Mouse (Mus musculus) neural tube, embryonic 15.5 days (tissue): ENCODE measurements around the gene Tmsb15b1. TPM values are rescaled to one million over a fixed set of nuclear protein-coding genes. Genes with fewer than 3 reads are reported as not detected.
"Not testable (repeated sequence)": the region's sequence is repeated elsewhere in the genome, so short reads cannot be mapped to it uniquely, and the experiment has no call there.

Source experiments
- ATAC-seq: fragments of 200-750 bp; cut with Nextera tagmentation; 2 replicates; pipeline ENCODE4 v1.8.0; 2017; ENCODE audit warnings: mild to moderate bottlenecking, moderate TSS enrichment, moderate library complexity; ENCODE audit not compliant: low FRiP score
- H3K27ac ChIP-seq: fragments of 300-500 bp; sonication (generic); replicated peaks from 2 replicates; pipeline ENCODE4 v1.5.1; 2015; ENCODE audit warnings: mild to moderate bottlenecking, inconsistent platforms
- H3K27me3 ChIP-seq: fragments of 300-500 bp; sonication (generic); replicated peaks from 2 replicates; pipeline ENCODE4 v1.6.1; 2015; ENCODE audit warnings: inconsistent platforms
- H3K36me3 ChIP-seq: fragments of 300-500 bp; sonication (generic); 2 replicates; pipeline ENCODE4 v1.6.1; 2015; ENCODE audit warnings: inconsistent platforms
- H3K4me1 ChIP-seq: fragments of 300-500 bp; sonication (generic); 2 replicates; pipeline ENCODE4 v1.6.1; 2015; ENCODE audit warnings: inconsistent platforms
- H3K4me2 ChIP-seq: fragments of 300-500 bp; sonication (generic); 2 replicates; pipeline ENCODE4 v1.6.1; 2015; ENCODE audit warnings: inconsistent platforms, mild to moderate bottlenecking, moderate library complexity
- H3K4me3 ChIP-seq: fragments of 300-500 bp; sonication (generic); replicated peaks from 2 replicates; pipeline ENCODE4 v1.5.1; 2015; ENCODE audit warnings: mild to moderate bottlenecking, inconsistent platforms
- H3K9ac ChIP-seq: fragments of 300-500 bp; sonication (generic); replicated peaks from 2 replicates; pipeline ENCODE4 v1.6.1; 2015; ENCODE audit warnings: mild to moderate bottlenecking, inconsistent platforms
- H3K9me3 ChIP-seq: fragments of 300-500 bp; sonication (generic); replicated peaks from 2 replicates; pipeline ENCODE4 v1.6.1; 2016; ENCODE audit warnings: inconsistent platforms
- WGBS: fragments of 180-500 bp; shearing (Covaris S2); methylation state at CpG from one replicate; pipeline ENCODE4 v1.1.7; 2015; ENCODE audit warnings: mixed read lengths; 5-methylcytosine and 5-hydroxymethylcytosine counted together
- polyA plus RNA-seq: library from polyadenylated mRNA; unstranded; fragments of >200 nt; fragmentation: Nextera tagmentation; extraction: Ambion mirVana; gene quantifications from 2 replicates; pipeline ENCODE4 v1.2.1, GENCODE M21; 2015

The Tmsb15b1 gene
- polyA plus RNA-seq, 1 experiment from 2014 or later: 33.0 TPM

DNA sequence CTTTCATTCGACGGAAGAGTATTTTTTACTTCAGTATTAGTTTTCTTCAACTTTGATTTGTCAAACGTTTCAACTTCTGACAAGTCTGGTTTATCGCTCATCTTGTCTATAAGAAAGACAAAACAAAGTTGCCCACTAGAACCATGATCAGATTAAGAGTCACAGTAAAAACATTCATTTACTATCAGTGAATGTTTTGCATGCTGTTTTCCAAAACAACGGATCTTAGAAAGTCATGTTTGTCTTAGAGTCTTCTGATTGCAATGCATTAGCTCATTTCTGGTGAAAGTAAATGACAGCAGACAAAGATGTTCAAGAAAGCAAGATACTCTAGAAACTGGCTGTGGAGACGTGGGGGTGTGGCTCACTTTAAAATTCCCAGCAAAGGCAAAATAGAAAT is 1.3 kb downstream of the Tmsb15b1 start, which contains the start of gene Tmsb15b2:
Gene Tmsb15b2 (minus strand): TSS at position 101 of the 400 bp plus-strand sequence.
- not testable (repeated sequence) for H3K9me3 ChIP-seq, H3K27me3 ChIP-seq, ATAC-seq, H3K36me3 ChIP-seq, H3K4me1 ChIP-seq, H3K27ac ChIP-seq
- H3K4me3 ChIP-seq: peak within 1 kb of the TSS; percentile 48
- 88% methylated on average over 6 of the region's 6 CpGs for WGBS
- H3K4me2 ChIP-seq: peak within 1 kb of the TSS; percentile 59
- peak within 1 kb of the TSS; percentile 48 for H3K9ac ChIP-seq

DNA sequence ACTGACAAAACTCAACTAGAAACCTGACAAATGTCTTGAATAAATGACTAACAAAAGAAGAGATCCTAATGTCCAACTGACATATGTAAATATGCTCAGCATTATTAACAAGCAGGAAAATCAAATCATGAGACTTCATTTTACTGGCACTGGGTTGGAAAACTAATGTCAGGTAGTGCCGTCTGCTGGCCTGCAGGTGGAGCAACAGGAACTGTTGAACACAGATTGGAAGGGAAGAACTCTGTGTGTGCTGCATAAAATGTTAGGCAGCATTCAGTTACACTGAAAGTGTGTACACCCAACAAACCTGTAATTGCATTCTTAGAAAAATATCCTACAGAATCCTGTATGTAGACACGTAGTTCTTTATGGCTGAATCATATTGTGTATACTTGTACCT is 17.0 kb downstream of the Tmsb15b1 start:
- no peak overlapping the region for H3K27ac ChIP-seq
- no peaks in the 10 kb centered on the region for H3K9me3 ChIP-seq
- no peak for ATAC-seq
- 34% methylated on average over 2 of the region's 2 CpGs for WGBS
- H3K27me3 ChIP-seq: no peaks in the 10 kb centered on the region
- H3K9ac ChIP-seq: no peak overlapping the region
- no peak overlapping the region for H3K4me3 ChIP-seq
- H3K4me1 ChIP-seq: no peaks in the 10 kb centered on the region
- no peaks in the 10 kb centered on the region for H3K36me3 ChIP-seq
- no peak overlapping the region for H3K4me2 ChIP-seq

DNA sequence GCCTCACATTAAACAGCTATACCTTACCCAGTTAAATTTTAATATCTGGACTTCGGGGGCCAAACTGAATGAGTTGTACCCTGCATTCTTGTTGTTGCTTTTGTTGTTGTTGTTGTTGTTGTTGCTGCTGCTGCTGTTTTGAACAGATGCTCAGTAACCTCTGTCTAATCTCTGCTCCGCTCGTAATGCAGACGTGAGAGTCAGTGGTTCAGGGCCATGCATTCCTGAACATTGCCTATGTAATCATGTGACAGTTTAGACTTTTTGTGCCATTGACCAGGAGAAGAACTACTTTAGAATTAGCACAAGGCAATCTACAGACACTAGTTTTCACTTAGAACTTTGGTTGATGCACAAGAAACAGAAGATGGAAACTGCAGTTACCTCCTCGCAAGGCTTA is 18.4 kb downstream of the Tmsb15b1 start:
- Histone ChIP-seq H3K4me3 (peak overlapping the region; percentile 44), H3K4me2 (peak overlapping the region; percentile 52)
- H3K4me1 ChIP-seq, H3K27me3 ChIP-seq, H3K9ac ChIP-seq, H3K27ac ChIP-seq, H3K36me3 ChIP-seq, H3K9me3 ChIP-seq: not testable (repeated sequence)
- 57% methylated on average over 5 of the region's 5 CpGs for WGBS
- ATAC-seq: peak; percentile 62; the same call in 1 of the 2 replicates

DNA sequence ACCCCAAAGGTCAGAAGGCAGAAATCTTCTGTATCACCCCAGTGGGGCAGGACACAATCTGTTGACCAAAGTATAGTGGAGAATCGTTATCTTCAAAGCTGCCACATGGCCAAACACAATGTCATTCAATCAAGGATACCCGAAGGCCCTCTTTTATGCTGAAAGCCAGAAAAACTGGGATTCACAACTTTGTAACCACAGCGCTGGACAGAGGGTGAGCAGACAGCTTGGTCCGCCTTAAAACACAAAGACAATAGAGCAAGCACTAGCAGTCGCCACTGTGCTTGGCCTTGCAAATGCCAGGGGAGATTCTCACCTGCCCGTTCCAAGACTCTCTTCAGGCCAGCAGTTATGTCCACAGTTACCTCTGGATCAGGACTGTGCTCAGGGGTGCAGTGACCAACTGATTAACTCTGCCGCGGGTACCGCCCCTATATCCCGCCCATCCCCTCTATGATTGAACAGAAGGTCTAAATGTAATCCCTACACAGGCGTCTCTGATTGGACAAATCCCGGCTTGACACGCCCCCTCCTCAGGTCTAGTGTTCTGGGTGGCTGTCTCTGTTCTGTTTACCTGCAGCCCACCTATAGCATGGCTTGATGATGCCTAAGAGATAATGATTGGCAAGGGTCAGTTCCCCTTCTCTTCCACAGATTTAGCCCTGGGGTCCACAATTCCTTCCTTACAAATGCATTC is 18.9 kb downstream of the Tmsb15b1 start:
- peak; percentile 100 for ATAC-seq
- peak overlapping the region; percentile 44 for H3K4me3 ChIP-seq
- peak overlapping the region; percentile 52 for H3K4me2 ChIP-seq
- 0 out of 2 replicates have a peak overlapping the region, but pooled peaks have one; percentile 20 for H3K9ac ChIP-seq
- not testable (repeated sequence) for H3K27me3 ChIP-seq, H3K27ac ChIP-seq, H3K9me3 ChIP-seq, H3K36me3 ChIP-seq, H3K4me1 ChIP-seq
- 33% methylated on average over 13 of the region's 13 CpGs for WGBS

DNA sequence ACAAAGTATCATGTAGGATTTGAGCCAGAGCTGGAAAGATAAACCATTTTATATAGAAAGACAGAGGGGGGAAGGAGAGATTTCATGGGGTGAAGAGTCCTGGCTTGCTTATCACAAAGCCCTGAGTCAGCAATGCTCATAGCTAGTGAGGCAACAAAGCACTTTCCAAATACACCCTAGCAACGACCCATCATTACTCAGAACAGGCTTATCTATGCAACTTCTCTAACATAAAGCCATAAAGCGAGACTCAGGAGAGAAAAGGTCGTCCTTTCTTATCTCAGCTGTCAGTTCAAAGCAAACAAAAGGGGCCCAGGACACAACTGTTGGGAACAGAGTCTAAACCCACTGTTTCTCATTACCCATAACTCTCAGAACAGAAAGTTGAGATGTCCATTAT is 38.7 kb downstream of the Tmsb15b1 start:
- no peak for ATAC-seq
- 32% methylated on average over 3 of the region's 3 CpGs for WGBS
- H3K27ac ChIP-seq: no peak overlapping the region

DNA sequence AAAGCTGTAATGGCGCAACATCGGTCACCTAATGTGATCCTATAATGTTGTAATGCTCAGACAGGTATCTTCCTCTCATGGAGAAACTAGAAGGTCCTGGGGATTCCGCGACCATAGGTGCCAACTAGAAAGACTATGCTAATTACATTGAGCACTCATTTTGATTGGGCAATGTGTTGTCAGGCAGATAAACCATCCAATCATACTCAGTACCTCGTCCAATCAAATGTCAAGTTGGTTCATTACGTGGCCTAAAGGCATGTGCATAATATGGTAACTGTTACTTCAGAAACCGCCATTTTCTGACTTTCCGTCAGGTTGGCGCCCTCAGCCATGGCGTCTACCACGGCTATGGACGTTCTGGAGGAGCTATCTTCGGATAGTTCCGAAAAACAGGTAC is 49.6 kb downstream of the Tmsb15b1 start, which contains the start of gene H2bfm:
Gene H2bfm (plus strand): TSS at position 295 of the 400 bp plus-strand sequence.
- H3K4me2 ChIP-seq: no peak within 1 kb of the TSS
- no peak for ATAC-seq
- no peaks in the 10 kb centered on the region for H3K4me1 ChIP-seq
- no peaks in the 10 kb centered on the region for H3K36me3 ChIP-seq
- no peaks in the 10 kb centered on the region for H3K27me3 ChIP-seq
- H3K27ac ChIP-seq: no peak within 1 kb of the TSS
- no peak within 1 kb of the TSS for H3K9ac ChIP-seq
- 91% methylated on average over 14 of the region's 14 CpGs for WGBS
- no peak within 1 kb of the TSS for H3K4me3 ChIP-seq
- H3K9me3 ChIP-seq: no peaks in the 10 kb centered on the region

More for the DNA sequence above, 38.7 kb downstream of the Tmsb15b1 start:
- no peak overlapping the region for H3K4me3 ChIP-seq
- no peak overlapping the region for H3K4me2 ChIP-seq
- no peak overlapping the region for H3K9ac ChIP-seq
- H3K9me3 ChIP-seq: no peaks in the 10 kb centered on the region
- H3K4me1 ChIP-seq: no peaks in the 10 kb centered on the region
- no peaks in the 10 kb centered on the region for H3K27me3 ChIP-seq
- no peaks in the 10 kb centered on the region for H3K36me3 ChIP-seq

DNA sequence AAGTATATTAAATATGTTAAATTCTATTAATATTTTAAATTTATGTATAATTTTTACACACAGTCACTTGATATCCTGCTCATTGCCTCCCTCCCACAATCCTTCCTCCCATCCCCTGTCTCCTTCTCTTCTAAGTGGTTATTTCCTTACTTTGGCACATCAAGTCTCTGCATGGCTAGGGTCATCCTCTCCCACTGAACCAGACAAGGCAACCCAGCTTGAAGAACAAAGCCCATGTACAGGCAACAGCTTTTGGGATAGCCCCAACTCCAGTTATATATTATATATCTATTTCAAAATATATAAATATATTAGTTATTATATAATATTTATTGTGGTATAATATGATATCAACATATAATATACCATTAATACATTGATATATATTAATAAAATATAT is 50.8 kb downstream of the Tmsb15b1 start:
- Histone ChIP-seq H3K9me3 (no peaks in the 10 kb centered on the region), H3K4me1 (no peaks in the 10 kb centered on the region), H3K4me2 (no peak overlapping the region), H3K4me3 (no peak overlapping the region), H3K36me3 (no peaks in the 10 kb centered on the region), H3K9ac (no peak overlapping the region), H3K27ac (no peak overlapping the region), H3K27me3 (no peaks in the 10 kb centered on the region)
- ATAC-seq: no peak

Other genes starting within 250 kb of the Tmsb15b1 start
- gene Morf4l2, start 233.2 kb downstream of the Tmsb15b1 start, polyA plus RNA-seq: 509 and 511 TPM in 2 replicates
- not detected in 2 replicates for gene Glra4, start 196.7 kb downstream of the Tmsb15b1 start, polyA plus RNA-seq
- gene Plp1, start 154.2 kb downstream of the Tmsb15b1 start, polyA plus RNA-seq: 15.1 and 16.9 TPM in 2 replicates
- 22.1 and 22.2 TPM in 2 replicates for gene Rab9b, start 108.1 kb downstream of the Tmsb15b1 start, polyA plus RNA-seq
- not detected in 2 replicates for gene H2bfm, start 49.5 kb downstream of the Tmsb15b1 start, polyA plus RNA-seq
- gene Tmsb15b2, start 1.4 kb downstream of the Tmsb15b1 start, polyA plus RNA-seq: 70.3 and 101 TPM in 2 replicates
- gene Tmsb15l, start within 50 bp of the Tmsb15b1 start, polyA plus RNA-seq: 9.9 TPM in 2 replicates
- gene Zcchc18, start 16.3 kb upstream of the Tmsb15b1 start, polyA plus RNA-seq: 400 and 471 TPM in 2 replicates
- gene Slc25a53, start 61.4 kb upstream of the Tmsb15b1 start, polyA plus RNA-seq: 10.8 and 11.1 TPM in 2 replicates
- 7.1 and 7.5 TPM in 2 replicates for gene Fam199x, start 72.7 kb upstream of the Tmsb15b1 start, polyA plus RNA-seq
- not detected in 2 replicates for gene Esx1, start 145.2 kb upstream of the Tmsb15b1 start, polyA plus RNA-seq